Mouse (Mus musculus) heart, postnatal 0 days (tissue): ENCODE measurements around the gene Map7.

Experiments used
- CTCF ChIP-seq: IDR thresholded peaks from 2 replicates; pipeline ENCODE4 v1.5.1; 2016; ENCODE audit warnings: antibody characterized with exemption, control low read depth, low read depth
- EP300 ChIP-seq: IDR thresholded peaks from 2 replicates; pipeline ENCODE4 v1.6.1; 2016; ENCODE audit warnings: antibody characterized with exemption, low read depth

GRCm38 (mm10) chr10:20285994-20286836 lies 137.9 kb downstream of the Map7 start:
- TF ChIP-seq CTCF = no peak
- TF ChIP-seq EP300 = no peak
